Mouse (Mus musculus) thymus, adult 2 months (tissue): ENCODE measurements around the gene Zfp865. TPM values are rescaled to one million over a fixed set of nuclear protein-coding genes. Genes with fewer than 3 reads are reported as not detected.
A peak's percentile ranks its signal among the peaks of the same experiment; 100 is the strongest.

Experiments used
- DNase-seq: peaks from one replicate; pipeline ENCODE4 v3.0.0; 2021
- H3K27ac ChIP-seq: fragments of 200-500 bp; 2 replicates; pipeline ENCODE4 v1.5.1; 2012; ENCODE audit warnings: low read length, control low read depth; ENCODE audit not compliant: control insufficient read depth, insufficient read depth
- H3K27me3 ChIP-seq: fragments of 200-500 bp; 2 replicates; pipeline ENCODE4 v1.6.1; 2012; ENCODE audit warnings: mild to moderate bottlenecking, low read length, moderate library complexity, mixed read lengths; ENCODE audit not compliant: control insufficient read depth, insufficient read depth
- H3K36me3 ChIP-seq: fragments of 200-500 bp; 2 replicates; pipeline ENCODE4 v1.6.1; 2012; ENCODE audit warnings: mild to moderate bottlenecking, low read length, moderate library complexity; ENCODE audit not compliant: control insufficient read depth, insufficient read depth
- H3K4me1 ChIP-seq: fragments of 200-500 bp; replicated peaks from 2 replicates; pipeline ENCODE4 v1.6.1; 2012; ENCODE audit warnings: low read length; ENCODE audit not compliant: control insufficient read depth, insufficient read depth
- H3K4me3 ChIP-seq: fragments of 200-500 bp; 2 replicates; pipeline ENCODE4 v1.5.1; 2012; ENCODE audit warnings: mild to moderate bottlenecking, low read length, control low read depth, moderate library complexity; ENCODE audit not compliant: control insufficient read depth, insufficient read depth
- CTCF ChIP-seq: fragments of 200-500 bp; IDR thresholded peaks from 2 replicates; pipeline ENCODE4 v1.5.1; 2012; ENCODE audit warnings: mild to moderate bottlenecking, control low read depth, low read length, moderate library complexity, borderline replicate concordance; ENCODE audit not compliant: control insufficient read depth, poor library complexity, insufficient read depth; ENCODE audit errors: extremely low read depth
- POLR2A ChIP-seq: fragments of 200-500 bp; IDR thresholded peaks from 2 replicates; pipeline ENCODE4 v1.6.1; 2012; ENCODE audit warnings: mild to moderate bottlenecking, low read length, control low read depth, moderate library complexity; ENCODE audit not compliant: control insufficient read depth, poor library complexity, insufficient read depth; ENCODE audit errors: extremely low read depth
- WGBS: fragments of 180-500 bp; shearing (Covaris S2); methylation state at CpG from one replicate; pipeline ENCODE4 v1.1.7; 2018; 5-methylcytosine and 5-hydroxymethylcytosine counted together
- polyA plus RNA-seq: library from polyadenylated mRNA; depleted of rRNA; stranded (reverse); fragments of >200 nt; gene quantifications from 2 replicates; pipeline ENCODE4 v1.2.3, GENCODE M21; 2012

The Zfp865 gene
- polyA plus RNA-seq, 1 experiment, result 105 TPM

GRCm38 (mm10) chr7:5046112-5046511 lies 25.9 kb downstream of the Zfp865 start:
- peaks cover 10% of the 10 kb centered on the region for H3K4me1 ChIP-seq
- TF ChIP-seq CTCF, result no peak
- no peak for TF ChIP-seq POLR2A
- no peak for DNase-seq
- no peak overlapping the region for H3K4me3 ChIP-seq
- no peaks in the 10 kb centered on the region for H3K36me3 ChIP-seq
- H3K27me3 ChIP-seq, result peaks cover 4% of the 10 kb centered on the region; the same call in 1 of the 2 replicates
- H3K27ac ChIP-seq, result no peak overlapping the region
- WGBS, result 72% methylated on average over 2 of the region's 2 CpGs

GRCm38 (mm10) chr7:5047313-5047712 lies 27.1 kb downstream of the Zfp865 start:
- peaks cover 12% of the 10 kb centered on the region for H3K27me3 ChIP-seq
- H3K36me3 ChIP-seq, result no peaks in the 10 kb centered on the region
- H3K4me1 ChIP-seq, result peaks cover 18% of the 10 kb centered on the region
- TF ChIP-seq POLR2A (no peak), CTCF (no peak)
- H3K4me3 ChIP-seq, result no peak overlapping the region
- H3K27ac ChIP-seq, result no peak overlapping the region
- DNase-seq, result peak; percentile 56
- 30% methylated on average over 2 of the region's 2 CpGs for WGBS

GRCm38 (mm10) chr7:5051193-5052192 lies 31.3 kb downstream of the Zfp865 start, which contains the start of gene Zfp580:
Zfp580 (plus strand) TSS chr7:5051538.
- DNase-seq, result peak; percentile 51
- TF ChIP-seq CTCF (no peak), POLR2A (no peak)
- H3K4me1 ChIP-seq, result peaks cover 25% of the 10 kb centered on the region
- peaks cover 37% of the 10 kb centered on the region for H3K27me3 ChIP-seq
- WGBS, result 2% methylated on average over 65 of the region's 65 CpGs
- H3K27ac ChIP-seq, result no peak within 1 kb of the TSS
- H3K4me3 ChIP-seq, result peak within 1 kb of the TSS; percentile 70
- H3K36me3 ChIP-seq, result no peaks in the 10 kb centered on the region

GRCm38 (mm10) chr7:5052438-5052837 lies 32.3 kb downstream of the Zfp865 start:
- Histone ChIP-seq H3K4me1 (peaks cover 24% of the 10 kb centered on the region), H3K36me3 (no peaks in the 10 kb centered on the region), H3K27ac (no peak overlapping the region), H3K27me3 (peaks cover 43% of the 10 kb centered on the region), H3K4me3 (no peak overlapping the region)
- TF ChIP-seq CTCF (no peak), POLR2A (no peak)
- no peak for DNase-seq
- WGBS, result 9% methylated on average over 12 of the region's 12 CpGs

GRCm38 (mm10) chr7:5052931-5053343 lies 32.8 kb downstream of the Zfp865 start:
- H3K27me3 ChIP-seq, result peaks cover 43% of the 10 kb centered on the region
- WGBS, result 6% methylated on average over 45 of the region's 45 CpGs

GRCm38 (mm10) chr7:5053456-5054179 lies 33.4 kb downstream of the Zfp865 start:
- no peak for DNase-seq
- Histone ChIP-seq H3K4me3 (no peak overlapping the region), H3K27me3 (peaks cover 43% of the 10 kb centered on the region)

More at GRCm38 (mm10) chr7:5052931-5053343, 32.8 kb downstream of the Zfp865 start:
- no peak overlapping the region for H3K27ac ChIP-seq
- H3K36me3 ChIP-seq, result no peaks in the 10 kb centered on the region
- no peak for DNase-seq
- TF ChIP-seq POLR2A (no peak), CTCF (no peak)
- no peak overlapping the region for H3K4me3 ChIP-seq
- peaks cover 24% of the 10 kb centered on the region for H3K4me1 ChIP-seq

More at GRCm38 (mm10) chr7:5053456-5054179, 33.4 kb downstream of the Zfp865 start:
- Histone ChIP-seq H3K36me3 (no peaks in the 10 kb centered on the region), H3K27ac (no peak overlapping the region), H3K4me1 (peaks cover 24% of the 10 kb centered on the region)
- 28% methylated on average over 32 of the region's 32 CpGs for WGBS
- TF ChIP-seq CTCF, result no peak
- no peak for TF ChIP-seq POLR2A
